Mouse (Mus musculus): ENCODE measurements around the gene Sit1. TPM values are rescaled to one million over a fixed set of nuclear protein-coding genes. Genes with fewer than 3 reads are reported as not detected.

Sit1 gene
- total RNA-seq, 4 experiments from 2014 or later = 0.48 TPM; not detected in 3

- DNase-seq = no peak
Measured at GRCm38 (mm10) chr4:43466872-43467271, 16.7 kb downstream of the Sit1 start.

- no peak for DNase-seq
Measured at GRCm38 (mm10) chr4:43465935-43466334, 17.6 kb downstream of the Sit1 start.

- no peak for DNase-seq
Measured at GRCm38 (mm10) chr4:43463102-43463501, 20.4 kb downstream of the Sit1 start.

GRCm38 (mm10) chr4:43457124-43457523 is 26.4 kb downstream of the Sit1 start:
- DNase-seq = no peak

- no peak for DNase-seq
Measured at GRCm38 (mm10) chr4:43456470-43456869, 27.1 kb downstream of the Sit1 start.

GRCm38 (mm10) chr4:43454041-43454836 is 29.3 kb downstream of the Sit1 start, which contains the start of gene Cd72:
Gene Cd72 (minus strand): TSS chr4:43454628.
- no peak for DNase-seq

GRCm38 (mm10) chr4:43453413-43453812 is 30.1 kb downstream of the Sit1 start:
- no peak for DNase-seq

- DNase-seq = no peak
Measured at GRCm38 (mm10) chr4:43452315-43452714, 31.2 kb downstream of the Sit1 start.

- DNase-seq = no peak
Measured at GRCm38 (mm10) chr4:43448554-43448953, 35.0 kb downstream of the Sit1 start.

- DNase-seq = no peak
Measured at GRCm38 (mm10) chr4:43447251-43447650, 36.3 kb downstream of the Sit1 start.

GRCm38 (mm10) chr4:43443511-43443910 is 40.0 kb downstream of the Sit1 start:
- DNase-seq = peak; percentile 34

GRCm38 (mm10) chr4:43442456-43443361 is 40.8 kb downstream of the Sit1 start:
- peak; percentile 61 for DNase-seq

GRCm38 (mm10) chr4:43442044-43442443 is 41.5 kb downstream of the Sit1 start:
- peak; percentile 99 for DNase-seq

GRCm38 (mm10) chr4:43441639-43442038 is 41.9 kb downstream of the Sit1 start, which contains the start of gene Tesk1:
Gene Tesk1 (plus strand): TSS chr4:43441939.
- no peak for DNase-seq

- no peak for DNase-seq
Measured at GRCm38 (mm10) chr4:43432832-43433231, 50.7 kb downstream of the Sit1 start.

Other genes with a start within 250 kb of the Sit1 start
- gene Atp8b5, start 216.6 kb downstream of the Sit1 start, total RNA-seq (2022) = 1 to 10 TPM in 2 of 4 experiments, under 1 TPM in 2; 0.61 to 1.3 (median 0.99) TPM
- gene Rusc2, start 101.8 kb downstream of the Sit1 start, total RNA-seq (2022) = 10 to 100 TPM; 38.8 to 46.9 (median 43.2) TPM
- not detected for gene Fam166b, start 54.6 kb downstream of the Sit1 start, total RNA-seq (2022)
- 10 to 100 TPM; 55.1 to 64.9 (median 59.3) TPM for gene Tesk1, start 41.8 kb downstream of the Sit1 start, total RNA-seq (2022)
- gene Cd72, start 29.1 kb downstream of the Sit1 start, total RNA-seq (2022) = 1 to 10 TPM; 1.6 to 5.6 (median 4.9) TPM
- gene Ccdc107, start 9.2 kb upstream of the Sit1 start, total RNA-seq (2022) = 10 to 100 TPM; 60.5 to 81.9 (median 64.0) TPM
- gene Arhgef39, start 16.0 kb upstream of the Sit1 start, total RNA-seq (2022) = 1 to 10 TPM in 2 of 4 experiments, under 1 TPM in 2; 0.73 to 2.0 (median 1.2) TPM
- under 1 TPM in 3 of 4 experiments, not detected in 1; 0.32 to 0.68 (median 0.56) TPM for gene Car9, start 23.2 kb upstream of the Sit1 start, total RNA-seq (2022)
- 10 to 100 TPM; 32.3 to 89.4 (median 52.6) TPM for gene Tpm2, start 40.0 kb upstream of the Sit1 start, total RNA-seq (2022)
- gene Creb3, start 78.6 kb upstream of the Sit1 start, total RNA-seq (2022) = 100 to 1,000 TPM; 141 to 201 (median 150) TPM
- 100 to 1,000 TPM; 249 to 319 (median 289) TPM for gene Tln1, start 79.0 kb upstream of the Sit1 start, total RNA-seq (2022)
- gene Rgp1, start 95.0 kb upstream of the Sit1 start, total RNA-seq (2022) = 10 to 100 TPM; 41.0 to 66.1 (median 56.9) TPM
- 10 to 100 TPM; 11.1 to 19.1 (median 15.7) TPM for gene Gba2, start 95.1 kb upstream of the Sit1 start, total RNA-seq (2022)
- gene Msmp, start 100.8 kb upstream of the Sit1 start, total RNA-seq (2022) = 1 to 10 TPM; 2.0 to 2.7 (median 2.4) TPM
- gene Npr2, start 148.2 kb upstream of the Sit1 start, total RNA-seq (2022) = 10 to 100 TPM; 29.6 to 78.6 (median 54.0) TPM
- 1 to 10 TPM in 3 of 4 experiments, under 1 TPM in 1; 0.58 to 2.3 (median 1.4) TPM for gene Spag8, start 169.9 kb upstream of the Sit1 start, total RNA-seq (2022)
- 100 to 1,000 TPM in 1 of 4 experiments, 10 to 100 TPM in 3; 80.8 to 112 (median 97.8) TPM for gene Hint2, start 172.7 kb upstream of the Sit1 start, total RNA-seq (2022)
- gene Tmem8b, start 185.2 kb upstream of the Sit1 start, total RNA-seq (2022) = 10 to 100 TPM in 2 of 4 experiments, 1 to 10 TPM in 2; 6.0 to 10.9 (median 8.3) TPM
- gene Fam221b, start 185.4 kb upstream of the Sit1 start, total RNA-seq (2022) = under 1 TPM; 0.14 to 0.67 (median 0.41) TPM
- not detected for gene Olfr70, start 217.1 kb upstream of the Sit1 start, total RNA-seq (2022)
- not detected for gene Olfr71, start 226.5 kb upstream of the Sit1 start, total RNA-seq (2022)
- 1 to 10 TPM; 1.4 to 4.8 (median 2.6) TPM for gene Hrct1, start 243.5 kb upstream of the Sit1 start, total RNA-seq (2022)
- 1 to 10 TPM; 1.6 to 2.3 (median 1.9) TPM for gene Spaar, start 246.3 kb upstream of the Sit1 start, total RNA-seq (2022)